21 mouse cellular contexts compared by ENCODE assay signal in genomic region chr11:35736817-35737216, GRCm38 (mm10). TPM values are rescaled to one million over a fixed set of nuclear protein-coding genes. Genes with fewer than 3 reads are reported as not detected.
DNase-seq lines count a peak whose midpoint lies in the region; ATAC-seq and TF ChIP-seq lines count a peak whose summit lies in the region.
"Had no signal": no experiment of that assay in that cellular context is flagged by ENCODE, and none has a peak within 500 bp of the region (broad histone marks: within the 10 kb centered on the region; RNA-seq: fewer than 3 reads in every experiment).

No protein-coding gene starts in this region.

- H3K27me3 ChIP-seq in forebrain, postnatal 0 days (ENCODE audit: insufficient read depth, low read length) = no peaks in the 10 kb centered on the region
- no peaks in the 10 kb centered on the region for H3K27me3 ChIP-seq in forebrain, embryonic 15.5 days
- H3K27me3 ChIP-seq in liver, adult 2 months (ENCODE audit: control insufficient read depth, insufficient read depth, low read length) = no peaks in the 10 kb centered on the region
- H3K27me3 ChIP-seq in liver, embryonic 12.5 days (replicated peaks) = no peaks in the 10 kb centered on the region
- H3K27me3 ChIP-seq in CH12.LX (replicated peaks) = peaks cover 14% of the 10 kb centered on the region
- H3K27me3 ChIP-seq: forebrain, embryonic 12.5 days; heart, embryonic 12.5 days; liver, embryonic 15.5 days; midbrain, embryonic 12.5 days; neural tube, embryonic 15.5 days had no signal

- peak; percentile 24; the same call in 1 of the 2 replicates for TF ChIP-seq CTCF in forebrain, postnatal 0 days (IDR thresholded peaks at IDR 0.05; ENCODE audit: low read depth)
- peak; percentile 39; the same call in 1 of the 2 replicates for TF ChIP-seq CTCF in liver, adult 2 months (IDR thresholded peaks at IDR 0.05; ENCODE audit: low read depth, low read length)
- peak; percentile 24 to 30 for TF ChIP-seq CTCF in CH12.LX (conservative IDR thresholded peaks at IDR 0.05 in 1 of 2, IDR thresholded peaks at IDR 0.05 in 1 of 2; ENCODE audit: low read depth in 2 of 2, low read length in 2 of 2)

- H3K36me3 ChIP-seq in forebrain, postnatal 0 days (ENCODE audit: insufficient read depth) = no peaks in the 10 kb centered on the region
- H3K36me3 ChIP-seq in forebrain, embryonic 15.5 days = no peaks in the 10 kb centered on the region
- H3K36me3 ChIP-seq in liver, adult 2 months (ENCODE audit: control insufficient read depth, insufficient read depth, low read length) = no peaks in the 10 kb centered on the region
- H3K36me3 ChIP-seq in liver, embryonic 12.5 days = no peaks in the 10 kb centered on the region
- no peaks in the 10 kb centered on the region for H3K36me3 ChIP-seq in CH12.LX (replicated peaks in 1 of 2; ENCODE audit: control insufficient read depth in 1 of 2, insufficient read depth in 1 of 2, low read length in 1 of 2)
- H3K36me3 ChIP-seq: forebrain, embryonic 12.5 days; heart, embryonic 12.5 days; liver, embryonic 15.5 days; midbrain, embryonic 12.5 days; neural tube, embryonic 15.5 days had no signal

- no peak overlapping the region for H3K4me2 ChIP-seq in forebrain, postnatal 0 days (ENCODE audit: low read depth)
- no peak overlapping the region for H3K4me2 ChIP-seq in forebrain, embryonic 15.5 days (replicated peaks)
- H3K4me2 ChIP-seq in liver, embryonic 12.5 days = no peak overlapping the region
- no peak overlapping the region for H3K4me2 ChIP-seq in CH12.LX (ENCODE audit: insufficient read depth, low read depth, poor library complexity, severe bottlenecking)
- H3K4me2 ChIP-seq: forebrain, embryonic 12.5 days; heart, embryonic 12.5 days; liver, embryonic 15.5 days; midbrain, embryonic 12.5 days; neural tube, embryonic 15.5 days had no signal

- WGBS in forebrain, postnatal 0 days = 72% methylated on average over 2 of the region's 2 CpGs
- WGBS in forebrain, embryonic 15.5 days = 68% methylated on average over 2 of the region's 2 CpGs
- WGBS in liver, adult 2 months = 69% methylated on average over 2 of the region's 2 CpGs
- WGBS in liver, embryonic 12.5 days (ENCODE audit: insufficient replicate concordance) = 49% methylated on average over 2 of the region's 2 CpGs

- H3K4me3 ChIP-seq in forebrain, postnatal 0 days (ENCODE audit: low read depth, low read length) = no peak overlapping the region
- H3K4me3 ChIP-seq in forebrain, embryonic 15.5 days = no peak overlapping the region
- no peak overlapping the region for H3K4me3 ChIP-seq in liver, adult 2 months (ENCODE audit: insufficient read depth, low read depth, low read length)
- H3K4me3 ChIP-seq in liver, embryonic 12.5 days = no peak overlapping the region
- H3K4me3 ChIP-seq in CH12.LX (replicated peaks in 1 of 3; ENCODE audit: low read depth in 2 of 3, low read length in 2 of 3, poor library complexity in 1 of 3) = no peak overlapping the region
- H3K4me3 ChIP-seq: forebrain, embryonic 12.5 days; heart, embryonic 12.5 days; liver, embryonic 15.5 days; midbrain, embryonic 12.5 days; myocyte; neural tube, embryonic 15.5 days had no signal

- no peak overlapping the region for H3K9ac ChIP-seq in forebrain, postnatal 0 days
- no peak overlapping the region for H3K9ac ChIP-seq in forebrain, embryonic 15.5 days (replicated peaks)
- no peak overlapping the region for H3K9ac ChIP-seq in liver, adult 2 months (ENCODE audit: low read depth, low read length)
- no peak overlapping the region for H3K9ac ChIP-seq in liver, embryonic 12.5 days
- no peak overlapping the region for H3K9ac ChIP-seq in CH12.LX (ENCODE audit: insufficient read depth, low read depth)
- H3K9ac ChIP-seq: forebrain, embryonic 12.5 days; heart, embryonic 12.5 days; liver, embryonic 15.5 days; midbrain, embryonic 12.5 days; neural tube, embryonic 15.5 days had no signal

- no peak overlapping the region for H3K27ac ChIP-seq in forebrain, postnatal 0 days (ENCODE audit: low read depth, low read length)
- H3K27ac ChIP-seq in forebrain, embryonic 15.5 days (replicated peaks) = no peak overlapping the region
- no peak overlapping the region for H3K27ac ChIP-seq in liver, adult 2 months (replicated peaks; ENCODE audit: insufficient read depth, low read depth, low read length)
- H3K27ac ChIP-seq in liver, embryonic 12.5 days = no peak overlapping the region
- no peak overlapping the region for H3K27ac ChIP-seq in CH12.LX (ENCODE audit: insufficient read depth, low read depth)
- H3K27ac ChIP-seq: forebrain, embryonic 12.5 days; liver, embryonic 15.5 days; midbrain, embryonic 12.5 days; neural tube, embryonic 15.5 days had no signal

- H3K9me3 ChIP-seq in forebrain, postnatal 0 days (ENCODE audit: low read length) = no peaks in the 10 kb centered on the region
- H3K9me3 ChIP-seq in forebrain, embryonic 15.5 days = no peaks in the 10 kb centered on the region
- H3K9me3 ChIP-seq in liver, embryonic 12.5 days (replicated peaks) = no peaks in the 10 kb centered on the region
- H3K9me3 ChIP-seq in CH12.LX (replicated peaks; ENCODE audit: low read length) = peaks cover 7% of the 10 kb centered on the region
- H3K9me3 ChIP-seq: forebrain, embryonic 12.5 days; heart, embryonic 12.5 days; liver, embryonic 15.5 days; midbrain, embryonic 12.5 days; neural tube, embryonic 15.5 days had no signal

- no peak for TF ChIP-seq EP300 in CH12.LX (IDR thresholded peaks at IDR 0.05; ENCODE audit: low read length)

- no peak for TF ChIP-seq RAD21 in CH12.LX (IDR thresholded peaks at IDR 0.05; ENCODE audit: low read depth, low read length)

- H3K4me1 ChIP-seq in forebrain, postnatal 0 days (ENCODE audit: insufficient read depth) = no peaks in the 10 kb centered on the region
- H3K4me1 ChIP-seq in forebrain, embryonic 15.5 days = no peaks in the 10 kb centered on the region
- peaks cover 3% of the 10 kb centered on the region; the same call in 1 of the 2 replicates for H3K4me1 ChIP-seq in liver, adult 2 months (ENCODE audit: control insufficient read depth, insufficient read depth, low read length)
- no peaks in the 10 kb centered on the region for H3K4me1 ChIP-seq in liver, embryonic 12.5 days
- no peaks in the 10 kb centered on the region for H3K4me1 ChIP-seq in CH12.LX (ENCODE audit: control insufficient read depth in 1 of 2, insufficient read depth in 2 of 2)
- H3K4me1 ChIP-seq: forebrain, embryonic 12.5 days; heart, embryonic 12.5 days; liver, embryonic 15.5 days; midbrain, embryonic 12.5 days; neural tube, embryonic 15.5 days had no signal

- in situ Hi-C loops in CH12.LX (cut with MboI; ENCODE audit: low pct_ligation_motif_present, low pct_unique_long_range_greater_than_20kb, low sequenced_read_pairs) = no loop called here

- H3K79me2 ChIP-seq in liver, adult 2 months (ENCODE audit: control insufficient read depth, insufficient read depth, low read length) = no peaks in the 10 kb centered on the region
- no peaks in the 10 kb centered on the region for H3K79me2 ChIP-seq in CH12.LX (replicated peaks; ENCODE audit: control insufficient read depth, extremely low read depth, insufficient read depth, poor library complexity, severe bottlenecking)

- ATAC-seq in forebrain, postnatal 0 days = no peak
- no peak for ATAC-seq in forebrain, embryonic 15.5 days (replicated peaks)
- ATAC-seq in liver, embryonic 12.5 days = no peak
- ATAC-seq: CD4-positive, CD25-positive, alpha-beta regulatory T cell, adult 4 months; hindbrain, embryonic 16.5 days had no signal

- no peak for DNase-seq in forebrain, postnatal 0 days
- DNase-seq in liver, adult 2 months (ENCODE audit: extremely low read depth, low read depth, low spot score) = no peak
- DNase-seq in CH12.LX (ENCODE audit: extremely low read depth) = no peak
- peak; percentile 71 for DNase-seq in ZHBTc4 (ENCODE audit: low read depth, low spot score)
- DNase-seq in adipocyte (ENCODE audit: low spot score) = no peak
- no peak for DNase-seq in ovary, postnatal 36 days (ENCODE audit: low spot score)
- DNase-seq: adrenal gland, adult 8-10 months; cerebellum, adult 11 months; cerebellum, postnatal 25 days; heart, postnatal 36 days; left cerebral cortex, postnatal 4 days had no signal

- no peak for TF ChIP-seq POLR2A in liver, adult 2 months (IDR thresholded peaks at IDR 0.05; ENCODE audit: extremely low read depth, insufficient read depth, low read length)
- TF ChIP-seq POLR2A in CH12.LX (IDR thresholded peaks at IDR 0.05; ENCODE audit: low read depth, low read length) = no peak

- dilution Hi-C loops in CH12.LX (cut with MboI; ENCODE audit: extremely low pct_ligation_motif_present, extremely low pct_unique_long_range_greater_than_20kb, low sequenced_read_pairs) = no loop called here

TF ChIP-seq in CH12.LX, 34 proteins besides CTCF, POLR2A, EP300 and RAD21:
- TF ChIP-seq ELF1 (IDR thresholded peaks at IDR 0.05; ENCODE audit: low read depth, low read length) = no peak
- no peak for TF ChIP-seq TCF12 (IDR thresholded peaks at IDR 0.05; ENCODE audit: low read depth, low read length)
- no peak for TF ChIP-seq RCOR1 (conservative IDR thresholded peaks at IDR 0.05; ENCODE audit: low read depth, low read length)
- TF ChIP-seq POLR2AphosphoS2 (IDR thresholded peaks at IDR 0.05; ENCODE audit: low read depth, low read length) = no peak
- no peak for TF ChIP-seq MYC (IDR thresholded peaks at IDR 0.05; ENCODE audit: low read depth, low read length)
- no peak for TF ChIP-seq E2F4 (IDR thresholded peaks at IDR 0.05; ENCODE audit: insufficient replicate concordance, low read depth, low read length)
- TF ChIP-seq ETS1 (conservative IDR thresholded peaks at IDR 0.05; ENCODE audit: low read depth, low read length) = no peak
- no peak for TF ChIP-seq MXI1 (IDR thresholded peaks at IDR 0.05; ENCODE audit: low read depth, low read length)

RNA-seq across cellular contexts. Expression of gene Pank3, which starts 32.5 kb away (rescaled TPM):
- 79.4 and 93.7 TPM in 2 replicates for total RNA-seq in forebrain, postnatal 0 days (2014; rRNA removed)
- 7.7 and 11.7 TPM in 2 replicates for polyA plus RNA-seq in forebrain, postnatal 0 days (2015; fragmentation: Nextera tagmentation; extraction: Ambion mirVana)
- 23.1 and 24.2 TPM in 2 replicates for polyA plus RNA-seq in forebrain, embryonic 15.5 days (2015; fragmentation: Nextera tagmentation; extraction: Ambion mirVana)
- total RNA-seq in liver, adult 2 months (2014; rRNA removed) = 46.2 and 58.1 TPM in 2 replicates
- polyA plus RNA-seq in liver, adult 2 months (2012; rRNA removed) = 5.7 and 6.1 TPM in 2 replicates
- 7.6 and 8.2 TPM in 2 replicates for polyA plus RNA-seq in liver, embryonic 12.5 days (2016; fragmentation: Nextera tagmentation; extraction: Ambion mirVana)
- 18.2 and 22.7 TPM in 2 replicates for total RNA-seq in CH12.LX (2012; rRNA removed)
- 36.4 and 40.2 TPM in 2 replicates for total RNA-seq in CH12.LX (2014; rRNA removed)
- 19.6 and 22.5 TPM in 2 replicates for polyA plus RNA-seq in CH12.LX (2012; ENCODE audit: insufficient read length, low read depth)
